Mouse (Mus musculus) neural tube, embryonic 12.5 days (tissue): ENCODE results near the gene Flt3. TPM values are rescaled to one million over a fixed set of nuclear protein-coding genes. Genes with fewer than 3 reads are reported as not detected.
A peak's percentile ranks its signal among the peaks of the same experiment; 100 is the strongest.

Experiments
- ATAC-seq: fragments of 200-750 bp; cut with Nextera tagmentation; 2 replicates; pipeline ENCODE4 v1.8.0; 2017; ENCODE audit warnings: low read depth, mild to moderate bottlenecking, moderate TSS enrichment, moderate library complexity; ENCODE audit not compliant: low FRiP score
- H3K27ac ChIP-seq: fragments of 300-500 bp; sonication (generic); 2 replicates; pipeline ENCODE4 v1.5.1; 2016
- H3K27me3 ChIP-seq: fragments of 300-500 bp; sonication (generic); replicated peaks from 2 replicates; pipeline ENCODE4 v1.6.1; 2016; ENCODE audit warnings: mild to moderate bottlenecking
- H3K36me3 ChIP-seq: fragments of 300-500 bp; sonication (generic); 2 replicates; pipeline ENCODE4 v1.6.1; 2016; ENCODE audit warnings: mild to moderate bottlenecking
- H3K4me1 ChIP-seq: fragments of 300-500 bp; sonication (generic); 2 replicates; pipeline ENCODE4 v1.6.1; 2016
- H3K4me2 ChIP-seq: fragments of 300-500 bp; sonication (generic); replicated peaks from 2 replicates; pipeline ENCODE4 v1.6.1; 2016; ENCODE audit warnings: mild to moderate bottlenecking
- H3K4me3 ChIP-seq: fragments of 300-500 bp; sonication (generic); 2 replicates; pipeline ENCODE4 v1.5.1; 2016
- H3K9ac ChIP-seq: fragments of 300-500 bp; sonication (generic); 2 replicates; pipeline ENCODE4 v1.6.1; 2016; ENCODE audit warnings: mild to moderate bottlenecking
- H3K9me3 ChIP-seq: fragments of 300-500 bp; sonication (generic); 2 replicates; pipeline ENCODE4 v1.6.1; 2016; ENCODE audit warnings: mild to moderate bottlenecking
- WGBS: fragments of 180-500 bp; shearing (Covaris S2); methylation state at CpG from one replicate; pipeline ENCODE4 v1.1.7; 2016; 5-methylcytosine and 5-hydroxymethylcytosine counted together
- polyA plus RNA-seq: library from polyadenylated mRNA; unstranded; fragments of >200 nt; fragmentation: Nextera tagmentation; extraction: Ambion mirVana; gene quantifications from 2 replicates; pipeline ENCODE4 v1.2.1, GENCODE M21; 2016

Flt3 gene
- polyA plus RNA-seq, 1 experiment from 2014 or later, result 0.49 TPM

DNA sequence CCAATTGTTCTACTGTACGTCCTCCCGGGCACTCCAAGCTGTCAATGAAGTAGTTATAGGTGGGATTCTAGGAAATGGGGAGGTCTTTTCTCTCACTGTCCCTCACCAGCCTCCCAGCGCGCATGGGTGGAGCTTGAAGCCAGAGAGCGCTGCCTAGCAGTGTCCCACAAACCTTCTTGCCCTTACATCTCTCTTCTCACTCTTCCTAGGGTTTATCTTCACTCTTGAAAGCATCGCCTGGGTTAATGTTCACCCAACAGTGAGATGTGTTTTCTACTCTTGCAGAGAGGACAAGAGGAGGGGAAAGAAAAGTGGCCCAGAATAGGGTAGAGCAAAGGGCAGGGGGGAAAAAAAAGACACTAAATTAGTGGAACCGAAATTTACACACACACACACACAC, 83.0 kb downstream of the Flt3 start:
- no peak overlapping the region for H3K4me2 ChIP-seq
- no peak overlapping the region for H3K27ac ChIP-seq
- WGBS, result 3% methylated on average over 7 of the region's 7 CpGs
- no peak for ATAC-seq
- no peaks in the 10 kb centered on the region for H3K9me3 ChIP-seq
- no peaks in the 10 kb centered on the region for H3K36me3 ChIP-seq
- H3K4me3 ChIP-seq, result no peak overlapping the region
- H3K9ac ChIP-seq, result no peak overlapping the region
- H3K27me3 ChIP-seq, result peaks cover 85% of the 10 kb centered on the region
- peaks cover 7% of the 10 kb centered on the region for H3K4me1 ChIP-seq

DNA sequence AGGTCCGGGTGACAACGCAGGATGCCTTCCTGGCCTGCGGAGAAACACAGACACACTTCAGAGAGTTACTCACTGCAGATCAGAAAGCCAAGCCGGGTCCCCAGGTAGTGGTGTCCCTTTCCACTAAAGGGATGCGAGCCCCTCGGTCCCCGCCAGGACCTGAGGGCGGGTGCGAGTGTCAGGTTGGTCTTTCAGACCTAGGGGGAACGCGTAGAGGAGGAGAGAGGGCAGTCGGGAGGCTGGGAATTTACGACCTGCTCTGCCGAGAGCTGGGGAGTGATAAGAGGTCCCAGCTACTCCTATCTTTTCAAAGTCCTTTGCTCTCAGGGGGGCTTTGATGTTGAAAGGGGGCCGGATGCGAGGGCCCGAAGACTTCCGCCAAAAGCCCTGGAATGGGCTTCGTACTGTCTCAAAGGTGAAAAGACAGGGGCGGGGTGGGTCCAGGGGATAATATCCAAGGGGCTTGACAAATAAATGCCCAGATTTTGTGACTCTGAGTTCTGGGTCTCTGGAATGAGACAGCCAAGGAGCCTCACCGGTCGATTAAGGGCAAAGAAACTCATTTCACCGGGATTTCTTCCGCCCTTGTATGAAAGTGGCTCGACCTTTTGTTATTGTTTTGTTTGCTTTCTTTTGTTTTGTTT, 84.7 kb downstream of the Flt3 start:
- no peaks in the 10 kb centered on the region for H3K36me3 ChIP-seq
- H3K27ac ChIP-seq, result no peak overlapping the region
- peaks cover 7% of the 10 kb centered on the region for H3K4me1 ChIP-seq
- H3K4me3 ChIP-seq, result no peak overlapping the region
- no peaks in the 10 kb centered on the region for H3K9me3 ChIP-seq
- H3K27me3 ChIP-seq, result peaks cover 91% of the 10 kb centered on the region
- H3K4me2 ChIP-seq, result no peak overlapping the region; the same call in 1 of the 2 replicates
- 1% methylated on average over 25 of the region's 25 CpGs for WGBS
- ATAC-seq, result no peak
- H3K9ac ChIP-seq, result no peak overlapping the region

DNA sequence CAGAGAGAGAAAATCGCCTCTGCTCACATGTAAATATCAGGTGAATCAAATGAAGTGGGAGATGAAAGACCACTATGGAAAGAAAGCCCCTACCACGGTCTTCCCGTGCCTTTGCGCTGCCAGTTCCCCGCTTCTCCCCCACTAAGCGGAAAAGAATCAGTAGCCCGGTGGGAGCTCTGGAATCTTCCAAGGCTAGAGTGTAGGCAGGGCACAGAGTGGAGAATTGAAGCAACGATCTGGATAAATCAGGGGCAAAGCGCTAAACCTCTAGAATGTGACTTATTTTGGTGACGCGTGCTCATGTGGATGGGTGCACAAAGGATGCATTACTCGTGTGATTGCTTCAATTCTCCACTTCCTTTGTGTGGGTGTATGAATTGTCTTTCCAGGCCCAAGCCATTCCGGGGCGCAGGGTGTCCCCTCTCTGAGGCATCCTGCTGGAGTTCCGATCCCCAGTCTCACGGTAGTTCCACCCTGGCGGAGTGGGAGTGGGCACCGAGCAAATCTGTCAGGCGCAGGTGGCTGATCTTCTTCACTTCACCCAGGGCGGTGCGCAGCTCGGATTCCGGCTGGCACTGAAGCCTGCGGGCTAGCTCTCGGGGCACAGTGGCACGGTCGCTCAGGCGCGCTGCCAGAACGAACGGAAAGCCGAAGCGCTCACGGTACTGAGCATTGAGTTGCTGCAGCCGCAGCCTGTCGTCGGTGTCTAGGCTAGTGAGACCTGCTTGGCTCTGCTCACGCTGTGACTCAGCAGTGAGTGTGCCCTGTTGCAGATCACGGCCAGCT, 85.5 kb downstream of the Flt3 start:
- no peak for ATAC-seq
- H3K4me3 ChIP-seq, result no peak overlapping the region

DNA sequence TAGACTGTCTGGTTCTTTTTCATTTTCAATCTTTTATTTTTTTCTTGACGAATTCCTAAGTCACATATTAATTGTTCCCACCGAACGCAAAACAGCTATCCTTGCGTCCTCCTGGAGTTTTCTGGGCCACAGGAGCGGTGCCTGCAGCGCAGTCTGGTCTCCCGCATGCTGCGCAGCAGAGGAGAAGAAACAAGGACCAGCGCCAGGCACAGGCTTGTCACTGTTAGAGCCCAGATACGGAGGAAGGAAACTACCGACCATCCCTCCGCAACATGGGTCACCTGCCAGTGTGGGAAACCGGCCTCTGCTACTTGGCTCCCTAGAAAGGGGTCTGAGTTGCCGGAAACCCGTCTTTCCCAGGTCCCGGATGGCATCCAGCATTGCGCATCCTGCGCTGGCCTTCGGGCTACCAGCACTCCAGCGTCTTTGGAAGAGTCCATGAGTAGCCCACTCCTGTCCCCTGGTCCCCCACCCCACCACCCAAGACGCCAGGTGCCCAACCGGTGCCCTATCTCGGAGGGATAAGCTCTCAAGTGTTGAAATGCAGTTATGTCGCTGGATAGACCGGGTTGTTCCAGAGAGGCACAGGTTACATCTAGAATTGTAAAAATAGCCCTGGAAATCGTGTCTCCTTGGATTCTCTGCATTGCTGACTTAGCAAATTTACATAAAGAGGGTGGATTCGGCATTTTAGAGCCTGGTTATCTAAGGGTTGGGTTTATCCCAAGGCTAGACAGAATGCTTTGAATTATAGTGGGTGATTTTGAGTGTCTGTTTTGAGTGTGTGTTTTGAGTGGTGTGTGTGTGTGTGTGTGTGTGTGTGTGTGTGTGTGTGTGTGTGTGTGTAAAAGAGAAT, 87.2 kb downstream of the Flt3 start:
- Histone ChIP-seq H3K9me3 (no peaks in the 10 kb centered on the region), H3K27ac (no peak overlapping the region), H3K9ac (no peak overlapping the region), H3K4me1 (peaks cover 7% of the 10 kb centered on the region), H3K4me3 (no peak overlapping the region), H3K36me3 (no peaks in the 10 kb centered on the region), H3K4me2 (no peak overlapping the region), H3K27me3 (peaks cover 100% of the 10 kb centered on the region)
- 2% methylated on average over 27 of the region's 27 CpGs for WGBS
- ATAC-seq, result no peak

More for the DNA sequence above, 85.5 kb downstream of the Flt3 start:
- Histone ChIP-seq H3K27me3 (peaks cover 95% of the 10 kb centered on the region), H3K27ac (no peak overlapping the region), H3K4me1 (peaks cover 7% of the 10 kb centered on the region), H3K9ac (no peak overlapping the region), H3K4me2 (no peak overlapping the region; the same call in 1 of the 2 replicates), H3K36me3 (no peaks in the 10 kb centered on the region), H3K9me3 (no peaks in the 10 kb centered on the region)
- WGBS, result under 1% methylated on average over 39 of the region's 39 CpGs

DNA sequence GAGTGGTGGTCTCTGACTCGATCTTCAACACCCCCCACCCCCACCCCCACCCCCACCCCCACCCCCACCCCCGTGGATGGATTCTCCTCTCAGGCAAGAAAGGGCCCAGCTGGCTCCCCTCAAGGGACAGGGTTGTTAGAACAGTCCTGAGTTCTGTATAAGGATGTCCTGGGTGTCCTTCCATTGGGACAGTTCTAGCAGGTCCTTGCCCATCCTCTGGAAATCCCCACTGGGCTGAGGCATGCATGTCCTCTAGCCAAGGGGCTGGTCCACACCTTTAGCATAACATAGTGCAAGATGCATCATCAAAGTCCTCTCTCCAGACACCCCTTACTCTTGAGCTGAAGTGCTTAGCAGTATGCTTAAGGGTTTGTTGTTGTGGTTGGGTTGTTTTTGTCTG, 90.5 kb downstream of the Flt3 start:
- H3K36me3 ChIP-seq, result no peaks in the 10 kb centered on the region
- no peak for ATAC-seq
- H3K4me3 ChIP-seq, result no peak overlapping the region
- peaks cover 99% of the 10 kb centered on the region for H3K27me3 ChIP-seq
- H3K4me1 ChIP-seq, result peaks cover 15% of the 10 kb centered on the region
- no peaks in the 10 kb centered on the region for H3K9me3 ChIP-seq
- no peak overlapping the region for H3K27ac ChIP-seq
- no peak overlapping the region for H3K9ac ChIP-seq
- 0% methylated on average over 2 of the region's 2 CpGs for WGBS
- H3K4me2 ChIP-seq, result no peak overlapping the region

DNA sequence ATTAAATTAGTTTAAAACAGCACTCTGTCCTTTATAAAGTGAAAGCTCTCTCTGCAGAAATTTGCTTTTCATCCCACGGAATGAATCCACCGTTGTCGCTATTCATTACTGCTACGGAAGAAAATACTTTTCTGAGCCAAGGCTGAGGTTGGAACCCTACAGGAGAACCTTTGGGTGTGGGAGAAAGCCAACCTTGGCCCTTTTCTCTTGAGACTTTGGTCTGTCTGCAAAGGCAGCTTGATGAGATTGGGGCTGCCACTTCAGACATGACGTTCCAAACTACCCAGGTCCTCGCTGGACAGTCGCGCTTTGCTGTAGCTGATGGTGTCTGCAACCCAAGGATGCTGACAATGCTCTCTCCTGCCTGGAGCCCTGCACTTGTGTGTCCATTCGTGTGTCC, 91.8 kb downstream of the Flt3 start:
- 12% methylated on average over 9 of the region's 9 CpGs for WGBS
- Histone ChIP-seq H3K27ac (no peak overlapping the region), H3K4me3 (no peak overlapping the region), H3K36me3 (no peaks in the 10 kb centered on the region), H3K4me1 (peaks cover 24% of the 10 kb centered on the region), H3K9me3 (no peaks in the 10 kb centered on the region), H3K9ac (no peak overlapping the region), H3K4me2 (no peak overlapping the region), H3K27me3 (peaks cover 99% of the 10 kb centered on the region)
- ATAC-seq, result no peak

DNA sequence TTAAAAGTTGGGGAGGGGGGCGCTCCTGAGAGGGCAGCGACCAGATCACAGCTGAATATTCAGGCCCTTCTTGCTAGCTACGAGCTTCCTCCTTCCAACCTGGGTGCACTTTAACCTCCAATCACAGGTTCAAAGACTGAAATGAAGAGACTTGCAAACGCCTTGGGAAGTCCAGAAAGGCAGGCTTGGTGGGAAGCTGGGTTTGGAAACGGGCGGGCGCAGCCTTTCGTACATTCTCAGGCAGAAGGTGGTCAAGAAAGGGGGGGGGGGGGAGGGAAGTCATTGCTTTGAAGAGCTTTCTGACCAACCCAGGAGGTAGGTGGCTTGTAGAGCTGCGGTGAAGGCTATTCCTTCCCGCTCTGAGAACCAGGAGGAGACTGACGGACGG, 92.9 kb downstream of the Flt3 start:
- ATAC-seq, result no peak
- H3K9me3 ChIP-seq, result no peaks in the 10 kb centered on the region
- H3K4me3 ChIP-seq, result no peak overlapping the region
- H3K4me2 ChIP-seq, result no peak overlapping the region
- no peak overlapping the region for H3K27ac ChIP-seq
- H3K27me3 ChIP-seq, result peaks cover 99% of the 10 kb centered on the region
- 2% methylated on average over 12 of the region's 12 CpGs for WGBS
- peaks cover 24% of the 10 kb centered on the region for H3K4me1 ChIP-seq
- H3K9ac ChIP-seq, result no peak overlapping the region
- no peaks in the 10 kb centered on the region for H3K36me3 ChIP-seq

DNA sequence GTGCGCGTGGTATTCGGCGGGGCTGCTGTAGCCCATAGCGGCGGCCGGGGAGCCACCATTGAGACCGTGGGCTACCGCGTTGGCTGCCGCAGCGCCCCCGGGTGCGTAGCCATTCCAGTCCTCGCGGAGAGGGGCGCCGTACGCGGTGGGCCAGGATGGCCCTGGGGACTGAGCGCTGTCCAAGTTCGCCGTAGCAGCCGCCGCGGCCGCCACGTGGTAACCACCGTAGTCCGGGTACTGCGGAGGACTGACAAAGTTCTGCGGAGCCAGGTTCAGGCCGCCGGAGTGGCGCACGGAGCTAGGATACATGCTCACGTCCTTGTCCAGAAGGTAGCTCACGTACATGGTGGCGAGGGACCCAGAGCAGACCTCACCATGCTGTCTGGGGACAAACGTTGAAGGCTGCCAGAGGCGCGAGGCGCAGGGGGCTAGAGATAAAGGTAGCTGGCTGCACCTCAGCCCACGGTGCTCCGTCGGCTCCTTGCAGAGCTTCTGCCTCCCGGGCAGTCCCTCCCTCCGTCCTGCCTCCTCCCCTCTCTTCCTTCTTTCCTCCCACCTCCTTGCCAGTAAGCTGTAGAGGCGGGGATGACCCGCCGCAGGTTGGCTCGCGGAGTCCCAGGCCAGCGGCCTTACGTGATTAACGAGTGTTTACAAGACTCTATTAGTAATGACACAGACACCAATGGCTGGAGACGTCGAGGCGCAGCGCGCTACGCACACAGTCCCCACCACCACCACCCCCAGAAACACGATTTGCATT, 93.5 kb downstream of the Flt3 start, which contains the start of gene Cdx2:
Gene Cdx2, minus strand, starts transcription at position 633 of the 760 bp plus-strand sequence.
- no peaks in the 10 kb centered on the region for H3K9me3 ChIP-seq
- H3K27me3 ChIP-seq, result peaks cover 99% of the 10 kb centered on the region
- H3K27ac ChIP-seq, result no peak within 1 kb of the TSS
- H3K4me3 ChIP-seq, result peak within 1 kb of the TSS; percentile 15; the same call in 1 of the 2 replicates
- H3K36me3 ChIP-seq, result no peaks in the 10 kb centered on the region
- no peak for ATAC-seq
- peak within 1 kb of the TSS; percentile 33 for H3K4me2 ChIP-seq
- no peak within 1 kb of the TSS for H3K9ac ChIP-seq
- under 1% methylated on average over 63 of the region's 63 CpGs for WGBS
- H3K4me1 ChIP-seq, result peaks cover 24% of the 10 kb centered on the region

DNA sequence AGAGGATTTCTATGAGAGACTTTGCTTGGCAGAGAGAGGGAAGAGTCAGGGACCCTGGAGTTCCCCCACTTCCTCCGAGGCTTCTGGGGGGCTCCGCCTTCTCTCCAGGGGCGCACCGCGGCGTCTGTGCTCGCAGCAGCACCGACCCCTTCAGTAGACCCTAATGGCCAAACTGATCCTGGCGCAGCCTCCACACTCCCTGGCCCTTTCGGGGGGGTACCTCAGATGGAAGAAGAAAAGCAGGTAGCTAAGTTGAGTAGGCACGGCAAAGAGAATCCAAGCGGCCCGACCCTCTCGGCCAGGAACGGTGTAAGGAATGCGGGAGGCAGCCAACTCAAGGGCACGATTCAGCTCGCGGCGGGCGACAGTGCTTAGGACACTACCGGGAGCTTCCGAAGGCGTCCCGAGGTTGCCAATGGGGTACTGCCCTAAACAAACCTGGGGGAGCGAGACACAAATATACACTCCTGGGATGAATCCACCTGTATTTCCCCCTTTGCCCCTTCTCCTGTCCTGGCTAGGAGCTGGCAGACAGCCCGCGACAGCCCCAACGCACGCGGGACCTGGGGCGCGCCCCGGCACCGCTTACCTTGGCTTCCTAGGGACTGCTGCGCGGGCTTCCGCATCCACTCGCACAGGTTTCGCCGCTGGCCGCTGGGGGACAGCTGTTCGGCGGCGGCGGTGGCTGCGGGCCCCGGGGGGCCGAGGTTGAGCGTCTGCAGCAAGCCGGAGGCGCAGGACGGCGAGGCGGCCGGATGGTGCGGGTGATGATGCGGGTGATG, 94.2 kb downstream of the Flt3 start:
- Histone ChIP-seq H3K27me3 (peaks cover 99% of the 10 kb centered on the region), H3K4me2 (peak overlapping the region; percentile 33), H3K4me3 (peak overlapping the region; percentile 15; the same call in 1 of the 2 replicates), H3K9me3 (no peaks in the 10 kb centered on the region), H3K27ac (no peak overlapping the region), H3K36me3 (no peaks in the 10 kb centered on the region), H3K9ac (no peak overlapping the region), H3K4me1 (peaks cover 24% of the 10 kb centered on the region)
- WGBS, result under 1% methylated on average over 58 of the region's 58 CpGs
- ATAC-seq, result no peak

DNA sequence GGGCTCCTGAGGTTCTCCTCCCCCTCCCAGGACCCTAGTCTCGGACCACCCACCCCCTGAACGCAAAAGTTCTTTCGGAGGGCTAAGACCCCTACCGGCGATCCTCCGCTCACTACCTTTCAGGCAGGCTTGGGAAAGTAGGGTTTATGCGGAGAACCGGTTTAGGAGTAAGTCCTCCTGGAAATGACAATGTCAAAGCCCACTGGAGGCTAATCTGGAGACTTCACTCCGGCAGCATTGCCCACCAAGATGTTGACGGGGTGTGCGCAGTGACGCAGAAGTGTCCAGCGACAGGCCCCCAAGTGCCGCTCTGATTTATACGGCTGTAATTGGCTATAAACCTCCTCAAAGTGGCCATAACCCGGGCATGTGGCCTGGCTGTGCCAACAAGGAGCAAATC, 95.1 kb downstream of the Flt3 start:
- no peak for ATAC-seq
- H3K9me3 ChIP-seq, result no peaks in the 10 kb centered on the region
- no peak overlapping the region for H3K9ac ChIP-seq
- 0% methylated on average over 16 of the region's 16 CpGs for WGBS
- no peak overlapping the region for H3K27ac ChIP-seq
- no peak overlapping the region for H3K4me3 ChIP-seq
- H3K36me3 ChIP-seq, result no peaks in the 10 kb centered on the region
- 0 out of 2 replicates have a peak overlapping the region, but pooled peaks have one; percentile 13 for H3K4me2 ChIP-seq
- peaks cover 99% of the 10 kb centered on the region for H3K27me3 ChIP-seq
- H3K4me1 ChIP-seq, result peaks cover 24% of the 10 kb centered on the region
